Mouse (Mus musculus): Measurements from ENCODE around the gene Kif26b. TPM values are rescaled to one million over a fixed set of nuclear protein-coding genes. Genes with fewer than 3 reads are reported as not detected.

Gene Kif26b
- polyA plus RNA-seq, 1 experiment from 2014 or later, result 2.7 TPM

DNA sequence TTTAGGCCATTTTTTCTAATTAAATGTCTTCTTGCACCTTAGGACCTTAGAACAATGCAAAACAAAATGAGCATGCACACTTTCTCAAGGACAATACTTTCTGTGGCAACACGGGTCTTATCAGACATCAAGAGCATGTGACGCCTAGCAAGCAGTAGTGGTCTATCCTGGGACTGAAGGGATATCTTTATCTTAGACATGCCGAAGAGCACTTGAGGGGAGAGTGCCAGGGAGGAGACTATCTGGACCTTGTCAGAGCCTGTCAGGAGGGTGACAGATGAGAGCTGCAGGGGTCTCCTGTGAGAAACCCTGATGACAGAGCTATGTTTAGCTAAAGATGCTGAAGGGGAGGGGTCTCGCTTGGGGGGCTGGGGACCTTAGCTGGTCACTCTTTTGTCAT is 116.0 kb downstream of the Kif26b start:
- Histone ChIP-seq H3K27ac (ENCODE audit: low read depth, low read length) (no peak overlapping the region), H3K4me3 (ENCODE audit: low read depth, low read length) (no peak overlapping the region), H3K4me2 (no peak overlapping the region), H3K4me1 (replicated peaks; ENCODE audit: control insufficient read depth, insufficient read depth, low read length) (peaks cover 13% of the 10 kb centered on the region), H3K36me3 (ENCODE audit: control insufficient read depth, insufficient read depth, low read length) (no peaks in the 10 kb centered on the region), H3K27me3 (replicated peaks; ENCODE audit: control insufficient read depth, insufficient read depth, low read length) (no peaks in the 10 kb centered on the region), H3K9ac (ENCODE audit: low read depth, low read length) (no peak overlapping the region), H3K9me3 (ENCODE audit: control insufficient read depth, low read length) (no peaks in the 10 kb centered on the region)
- ATAC-seq (replicated peaks; ENCODE audit: low FRiP score), result peak; percentile 84
- DNase-seq (ENCODE audit: low spot score), result no peak
- 16% methylated on average over 4 of the region's 4 CpGs for WGBS

DNA sequence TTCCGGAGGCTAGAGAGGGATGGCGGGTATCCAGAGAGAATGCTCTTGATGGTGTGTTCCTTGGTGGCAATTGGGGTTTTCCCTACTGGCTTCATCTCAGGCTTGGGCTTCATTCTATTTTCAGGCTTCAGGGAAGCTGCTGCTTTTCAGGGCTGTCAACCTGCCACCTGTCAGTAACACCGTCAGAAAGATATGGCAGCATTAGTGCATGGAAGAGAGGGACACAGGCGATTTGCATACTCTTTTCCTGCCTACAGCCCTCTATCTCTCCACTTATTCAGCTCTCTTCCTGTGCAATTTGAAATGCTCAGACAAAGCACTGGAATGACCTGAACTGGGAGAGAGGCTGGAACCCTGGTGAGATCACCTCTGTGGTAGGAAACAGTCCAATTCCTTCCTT is 117.7 kb downstream of the Kif26b start:
- H3K27me3 ChIP-seq (replicated peaks; ENCODE audit: control insufficient read depth, insufficient read depth, low read length), result no peaks in the 10 kb centered on the region; the same call in 1 of the 2 replicates
- H3K27ac ChIP-seq (ENCODE audit: low read depth, low read length), result no peak overlapping the region
- H3K9me3 ChIP-seq (ENCODE audit: control insufficient read depth, low read length), result no peaks in the 10 kb centered on the region
- H3K36me3 ChIP-seq (ENCODE audit: control insufficient read depth, insufficient read depth, low read length), result no peaks in the 10 kb centered on the region
- no peak overlapping the region for H3K4me2 ChIP-seq
- peaks cover 13% of the 10 kb centered on the region for H3K4me1 ChIP-seq (replicated peaks; ENCODE audit: control insufficient read depth, insufficient read depth, low read length)
- no peak overlapping the region for H3K4me3 ChIP-seq (ENCODE audit: low read depth, low read length)
- DNase-seq (ENCODE audit: low spot score) (no peak), ATAC-seq (replicated peaks; ENCODE audit: low FRiP score) (no peak)
- WGBS, result 70% methylated on average over 4 of the region's 4 CpGs
- no peak overlapping the region for H3K9ac ChIP-seq (ENCODE audit: low read depth, low read length)

DNA sequence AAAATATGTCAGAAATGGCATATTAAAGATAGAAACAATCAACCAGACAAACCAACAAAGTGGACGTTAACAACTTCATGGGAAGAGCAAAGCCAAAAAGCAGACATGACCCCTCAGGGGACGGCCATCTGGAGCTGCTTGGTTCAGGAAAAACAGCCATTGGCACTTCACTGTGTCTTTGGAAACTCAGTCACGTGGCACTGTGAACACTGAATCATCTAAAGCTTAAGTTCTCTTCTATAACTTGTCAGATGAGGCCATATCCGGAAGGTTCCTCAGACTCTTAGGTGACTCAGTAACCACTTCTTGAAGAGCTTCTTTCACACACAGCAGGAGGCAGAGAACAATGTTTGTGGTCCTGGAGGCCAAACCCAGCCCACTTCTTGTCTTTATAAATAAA is 126.6 kb downstream of the Kif26b start:
- WGBS, result 79% methylated on average over 4 of the region's 4 CpGs
- Histone ChIP-seq H3K9ac (ENCODE audit: low read depth, low read length) (no peak overlapping the region), H3K4me1 (replicated peaks; ENCODE audit: control insufficient read depth, insufficient read depth, low read length) (no peaks in the 10 kb centered on the region), H3K27ac (ENCODE audit: low read depth, low read length) (no peak overlapping the region), H3K9me3 (ENCODE audit: control insufficient read depth, low read length) (no peaks in the 10 kb centered on the region), H3K4me2 (no peak overlapping the region), H3K4me3 (ENCODE audit: low read depth, low read length) (no peak overlapping the region), H3K36me3 (ENCODE audit: control insufficient read depth, insufficient read depth, low read length) (no peaks in the 10 kb centered on the region), H3K27me3 (replicated peaks; ENCODE audit: control insufficient read depth, insufficient read depth, low read length) (no peaks in the 10 kb centered on the region; the same call in 1 of the 2 replicates)
- DNase-seq (ENCODE audit: low spot score) (no peak), ATAC-seq (replicated peaks; ENCODE audit: low FRiP score) (no peak)

DNA sequence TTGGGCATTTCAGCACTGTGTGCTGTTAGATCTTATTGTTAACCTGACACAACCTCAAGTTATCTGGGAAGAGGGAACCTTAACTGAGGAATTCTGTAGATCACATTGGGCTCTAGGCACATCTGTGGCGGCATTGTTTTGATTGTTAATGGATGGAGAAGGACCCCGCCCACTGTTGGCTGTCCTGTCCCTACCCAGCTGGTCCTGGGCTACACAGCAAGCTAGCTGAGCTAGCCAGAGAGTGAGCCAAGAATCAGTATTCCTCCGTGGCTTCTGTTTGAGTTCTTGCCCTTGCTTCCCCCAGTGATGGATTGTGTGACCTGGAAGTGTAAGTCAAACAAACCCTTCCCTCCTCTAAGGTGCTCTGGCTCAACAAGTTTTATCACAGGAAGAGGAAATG is 132.1 kb downstream of the Kif26b start:
- DNase-seq (ENCODE audit: low spot score), result no peak
- H3K4me1 ChIP-seq (replicated peaks; ENCODE audit: control insufficient read depth, insufficient read depth, low read length), result peaks cover 4% of the 10 kb centered on the region; the same call in 1 of the 2 replicates
- WGBS, result 25% methylated on average over 3 of the region's 3 CpGs

DNA sequence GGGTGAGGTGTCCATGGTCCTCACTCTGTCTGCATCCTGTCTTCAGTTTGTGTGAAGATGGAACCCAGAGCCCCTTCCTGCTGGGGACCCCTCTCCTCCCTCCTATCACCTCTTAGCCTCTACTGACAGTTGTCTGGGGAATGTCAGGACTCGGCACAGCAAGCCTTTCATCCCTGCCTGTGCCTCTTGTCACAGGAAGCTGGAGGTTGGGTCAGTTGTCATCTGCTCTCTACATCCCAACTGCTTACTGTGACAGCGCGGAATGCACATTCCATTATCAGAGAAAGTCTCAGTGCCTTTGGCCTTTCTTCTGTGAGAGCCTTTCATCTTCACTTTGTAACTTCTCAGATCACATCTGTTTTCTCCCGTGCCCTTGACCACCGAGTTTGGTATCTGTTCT is 132.6 kb downstream of the Kif26b start:
- no peaks in the 10 kb centered on the region for H3K36me3 ChIP-seq (ENCODE audit: control insufficient read depth, insufficient read depth, low read length)
- H3K9ac ChIP-seq (ENCODE audit: low read depth, low read length), result no peak overlapping the region
- 13% methylated on average over 5 of the region's 5 CpGs for WGBS
- H3K27ac ChIP-seq (ENCODE audit: low read depth, low read length), result no peak overlapping the region
- no peaks in the 10 kb centered on the region for H3K27me3 ChIP-seq (replicated peaks; ENCODE audit: control insufficient read depth, insufficient read depth, low read length)
- peaks cover 4% of the 10 kb centered on the region; the same call in 1 of the 2 replicates for H3K4me1 ChIP-seq (replicated peaks; ENCODE audit: control insufficient read depth, insufficient read depth, low read length)
- no peak for ATAC-seq (replicated peaks; ENCODE audit: low FRiP score)
- H3K4me2 ChIP-seq, result no peak overlapping the region
- H3K9me3 ChIP-seq (ENCODE audit: control insufficient read depth, low read length), result no peaks in the 10 kb centered on the region
- no peak for DNase-seq (ENCODE audit: low spot score)
- H3K4me3 ChIP-seq (ENCODE audit: low read depth, low read length), result no peak overlapping the region

More for the DNA sequence above, 132.1 kb downstream of the Kif26b start:
- H3K4me3 ChIP-seq (ENCODE audit: low read depth, low read length), result no peak overlapping the region
- no peak overlapping the region for H3K27ac ChIP-seq (ENCODE audit: low read depth, low read length)
- no peaks in the 10 kb centered on the region for H3K27me3 ChIP-seq (replicated peaks; ENCODE audit: control insufficient read depth, insufficient read depth, low read length)
- H3K36me3 ChIP-seq (ENCODE audit: control insufficient read depth, insufficient read depth, low read length), result no peaks in the 10 kb centered on the region
- no peak overlapping the region for H3K4me2 ChIP-seq
- no peak for ATAC-seq (replicated peaks; ENCODE audit: low FRiP score)
- no peaks in the 10 kb centered on the region for H3K9me3 ChIP-seq (ENCODE audit: control insufficient read depth, low read length)
- no peak overlapping the region for H3K9ac ChIP-seq (ENCODE audit: low read depth, low read length)

DNA sequence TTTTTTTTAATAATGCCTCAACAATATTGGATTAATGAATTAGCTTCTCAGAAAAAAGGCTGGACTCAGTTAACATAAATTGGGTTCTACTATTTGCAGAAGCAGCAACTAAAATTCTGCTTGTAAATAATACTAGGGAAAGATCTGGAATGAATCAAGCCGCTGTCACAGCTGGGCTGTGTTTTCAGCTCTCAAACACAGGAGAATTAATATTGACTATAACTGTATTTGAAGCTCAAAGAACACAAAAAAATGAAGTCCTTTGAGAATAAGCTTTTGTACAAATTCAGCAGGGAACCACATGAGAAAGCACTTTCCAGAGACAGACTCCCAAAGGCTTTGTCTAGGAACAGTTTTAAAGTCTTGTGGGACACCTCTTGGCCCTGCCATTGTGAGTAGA is 134.6 kb downstream of the Kif26b start:
- 82% methylated on average over 1 of the region's 1 CpGs for WGBS
- no peaks in the 10 kb centered on the region for H3K9me3 ChIP-seq (ENCODE audit: control insufficient read depth, low read length)
- H3K27me3 ChIP-seq (replicated peaks; ENCODE audit: control insufficient read depth, insufficient read depth, low read length), result no peaks in the 10 kb centered on the region
- H3K4me1 ChIP-seq (replicated peaks; ENCODE audit: control insufficient read depth, insufficient read depth, low read length), result peaks cover 4% of the 10 kb centered on the region; the same call in 1 of the 2 replicates
- no peak overlapping the region for H3K27ac ChIP-seq (ENCODE audit: low read depth, low read length)
- no peak overlapping the region for H3K4me3 ChIP-seq (ENCODE audit: low read depth, low read length)
- no peak overlapping the region for H3K4me2 ChIP-seq
- no peak overlapping the region for H3K9ac ChIP-seq (ENCODE audit: low read depth, low read length)
- DNase-seq (ENCODE audit: low spot score) (no peak), ATAC-seq (replicated peaks; ENCODE audit: low FRiP score) (no peak)
- no peaks in the 10 kb centered on the region for H3K36me3 ChIP-seq (ENCODE audit: control insufficient read depth, insufficient read depth, low read length)

DNA sequence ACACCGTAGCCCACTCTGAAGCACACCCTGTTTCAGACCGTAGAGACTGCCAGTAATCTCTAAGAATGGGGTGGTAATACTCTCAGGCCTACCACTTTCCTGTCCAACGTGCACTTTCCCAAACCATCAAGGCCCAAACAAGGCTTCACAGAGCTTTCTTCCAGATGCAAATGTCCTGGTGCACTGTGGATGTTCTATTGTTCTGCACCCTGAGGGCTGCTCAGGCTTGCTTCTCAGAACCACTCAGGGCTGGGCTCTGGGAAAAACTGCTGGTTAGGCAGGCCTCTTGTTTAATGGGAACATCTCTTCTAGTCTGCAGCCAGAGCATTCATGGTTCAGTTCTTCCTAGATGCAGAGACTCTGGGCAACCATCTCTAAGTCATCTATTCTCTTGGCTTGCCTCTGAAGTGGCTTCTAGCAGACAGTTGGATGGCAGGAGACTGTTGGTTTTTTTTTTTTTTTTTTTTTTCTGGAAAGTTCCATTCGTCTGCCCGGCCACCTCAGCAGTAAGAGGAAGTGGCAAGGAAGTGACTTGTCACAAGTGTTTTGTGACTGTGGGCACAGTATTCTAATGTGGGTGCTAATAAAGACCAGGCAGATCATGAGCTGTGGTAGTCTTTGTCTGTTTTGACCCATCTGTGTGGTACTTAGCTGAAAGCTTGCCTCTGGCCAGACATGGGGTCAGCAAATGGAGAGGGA is 135.5 kb downstream of the Kif26b start:
- no peak for ATAC-seq (replicated peaks; ENCODE audit: low FRiP score)
- Histone ChIP-seq H3K4me3 (ENCODE audit: low read depth, low read length) (no peak overlapping the region), H3K9me3 (ENCODE audit: control insufficient read depth, low read length) (no peaks in the 10 kb centered on the region), H3K36me3 (ENCODE audit: control insufficient read depth, insufficient read depth, low read length) (no peaks in the 10 kb centered on the region), H3K4me2 (no peak overlapping the region), H3K27ac (ENCODE audit: low read depth, low read length) (no peak overlapping the region), H3K27me3 (replicated peaks; ENCODE audit: control insufficient read depth, insufficient read depth, low read length) (no peaks in the 10 kb centered on the region), H3K9ac (ENCODE audit: low read depth, low read length) (no peak overlapping the region), H3K4me1 (replicated peaks; ENCODE audit: control insufficient read depth, insufficient read depth, low read length) (peaks cover 4% of the 10 kb centered on the region; the same call in 1 of the 2 replicates)
- DNase-seq (ENCODE audit: low spot score), result no peak
- 61% methylated on average over 5 of the region's 5 CpGs for WGBS

DNA sequence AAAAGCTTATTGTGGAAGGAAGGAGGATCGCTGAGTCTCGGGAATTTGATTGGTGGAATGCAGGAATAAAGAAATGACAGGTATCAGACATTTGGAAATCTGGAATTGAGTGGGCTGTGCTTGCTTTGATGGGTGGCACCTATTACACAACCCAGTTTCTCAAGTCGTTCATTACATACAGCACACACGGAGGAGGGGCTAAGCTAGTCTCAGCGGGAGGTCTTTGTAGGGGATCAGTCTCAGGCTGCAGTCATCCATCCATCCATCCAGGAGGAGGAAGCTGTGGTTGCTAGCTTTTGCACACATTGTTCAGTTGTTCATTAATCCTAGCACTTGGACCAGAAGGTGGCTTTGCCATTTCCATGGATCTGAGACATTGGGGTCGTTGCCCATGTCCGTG is 137.6 kb downstream of the Kif26b start:
- no peak for ATAC-seq (replicated peaks; ENCODE audit: low FRiP score)
- peaks cover under 1% of the 10 kb centered on the region; the same call in 1 of the 2 replicates for H3K4me1 ChIP-seq (replicated peaks; ENCODE audit: control insufficient read depth, insufficient read depth, low read length)

DNA sequence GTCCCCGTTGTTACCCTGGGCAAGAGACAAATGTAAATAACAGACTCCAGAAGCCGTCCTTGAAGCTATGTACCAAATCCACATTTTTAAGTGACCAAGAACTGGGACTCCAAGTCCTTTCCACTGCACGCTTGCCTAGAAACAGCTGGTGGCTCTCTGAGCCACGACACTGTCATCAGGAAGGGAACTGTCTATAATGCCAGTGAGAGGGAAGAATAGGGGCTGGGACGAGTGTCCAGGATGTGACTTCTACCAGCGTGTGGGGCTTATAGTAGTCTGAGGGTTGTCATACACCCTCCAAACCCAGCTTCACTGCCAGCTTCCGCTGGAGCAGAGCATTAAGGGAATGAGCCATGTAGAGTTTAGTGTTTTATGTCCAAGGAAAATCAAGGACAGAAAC is 138.9 kb downstream of the Kif26b start:
- H3K4me1 ChIP-seq (replicated peaks; ENCODE audit: control insufficient read depth, insufficient read depth, low read length), result no peaks in the 10 kb centered on the region; the same call in 1 of the 2 replicates
- DNase-seq (ENCODE audit: low spot score) (no peak), ATAC-seq (replicated peaks; ENCODE audit: low FRiP score) (no peak)
- H3K27ac ChIP-seq (ENCODE audit: low read depth, low read length), result no peak overlapping the region
- H3K4me2 ChIP-seq, result no peak overlapping the region
- no peak overlapping the region for H3K4me3 ChIP-seq (ENCODE audit: low read depth, low read length)
- no peaks in the 10 kb centered on the region for H3K9me3 ChIP-seq (ENCODE audit: control insufficient read depth, low read length)
- WGBS, result 74% methylated on average over 7 of the region's 7 CpGs
- no peaks in the 10 kb centered on the region for H3K27me3 ChIP-seq (replicated peaks; ENCODE audit: control insufficient read depth, insufficient read depth, low read length)
- H3K36me3 ChIP-seq (ENCODE audit: control insufficient read depth, insufficient read depth, low read length), result no peaks in the 10 kb centered on the region
- H3K9ac ChIP-seq (ENCODE audit: low read depth, low read length), result no peak overlapping the region

More for the DNA sequence above, 137.6 kb downstream of the Kif26b start:
- no peaks in the 10 kb centered on the region for H3K27me3 ChIP-seq (replicated peaks; ENCODE audit: control insufficient read depth, insufficient read depth, low read length)
- H3K27ac ChIP-seq (ENCODE audit: low read depth, low read length), result no peak overlapping the region
- no peaks in the 10 kb centered on the region for H3K9me3 ChIP-seq (ENCODE audit: control insufficient read depth, low read length)
- no peak for DNase-seq (ENCODE audit: low spot score)
- H3K36me3 ChIP-seq (ENCODE audit: control insufficient read depth, insufficient read depth, low read length), result no peaks in the 10 kb centered on the region
- no peak overlapping the region for H3K4me3 ChIP-seq (ENCODE audit: low read depth, low read length)
- WGBS, result 78% methylated on average over 7 of the region's 7 CpGs
- H3K9ac ChIP-seq (ENCODE audit: low read depth, low read length), result no peak overlapping the region
- H3K4me2 ChIP-seq, result no peak overlapping the region

Measured in liver, embryonic 11.5 days (tissue).